Mouse (Mus musculus) liver, postnatal 0 days (tissue): ENCODE data around the gene Rcor2.

Experiments
- CTCF ChIP-seq: sonication (generic); IDR thresholded peaks from 2 replicates; pipeline ENCODE4 v1.5.1; 2016; ENCODE audit warnings: antibody characterized with exemption, low read depth
- EP300 ChIP-seq: IDR thresholded peaks from 2 replicates; pipeline ENCODE4 v1.6.1; 2016; ENCODE audit warnings: antibody characterized with exemption, low read depth, mild to moderate bottlenecking

DNA sequence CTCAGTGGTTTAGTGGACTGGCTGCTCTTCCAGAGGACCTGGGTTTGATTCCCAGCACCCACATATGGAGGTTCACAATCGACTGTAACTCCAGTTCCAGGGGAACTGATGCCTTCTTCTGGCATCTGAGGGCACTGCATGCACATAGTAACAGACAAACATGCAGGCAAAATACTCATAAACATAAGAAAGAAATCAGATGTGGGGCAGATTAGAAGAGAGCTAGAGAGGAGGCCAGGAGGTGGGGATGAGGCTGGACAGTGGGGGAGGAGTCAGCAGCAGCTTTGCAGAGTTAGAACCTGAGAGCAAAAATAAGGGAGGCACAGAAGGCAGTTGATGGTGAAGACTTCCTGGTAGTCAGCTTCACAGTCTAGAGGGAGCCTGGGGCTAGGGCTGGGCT is 4.5 kb upstream of the Rcor2 start:
- TF ChIP-seq CTCF (no peak), EP300 (no peak)
